Mouse (Mus musculus): ENCODE measurements around the gene Hoxb2. TPM values are rescaled to one million over a fixed set of nuclear protein-coding genes. Genes with fewer than 3 reads are reported as not detected.
A peak's percentile ranks its signal among the peaks of the same experiment; 100 is the strongest.

Hoxb2 gene
- polyA plus RNA-seq, 1 experiment from 2014 or later = 36.1 TPM

DNA sequence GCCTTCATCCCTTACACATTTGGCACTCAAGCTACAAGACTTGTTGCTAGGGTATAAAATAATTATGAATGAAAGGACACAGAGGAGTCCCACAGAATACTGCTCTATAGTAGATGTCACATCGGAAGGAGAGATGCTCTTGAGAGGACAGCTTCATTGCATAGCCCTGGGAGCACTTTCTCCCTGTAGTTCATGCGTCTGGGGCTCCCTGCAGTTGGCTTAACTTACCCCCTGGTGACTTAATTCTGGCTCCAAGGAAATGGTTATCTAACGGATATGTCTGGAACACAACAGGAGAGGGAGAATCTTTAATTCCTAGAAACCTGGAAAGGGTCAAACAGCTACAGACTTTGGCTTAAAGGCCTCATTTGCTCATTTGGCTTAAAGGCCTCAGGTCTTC is 21.4 kb downstream of the Hoxb2 start:
- peaks cover 22% of the 10 kb centered on the region for H3K4me1 ChIP-seq (ENCODE audit: insufficient read depth, low read length)
- no peak overlapping the region for H3K4me2 ChIP-seq (replicated peaks; ENCODE audit: low read depth, low read length)
- 60% methylated on average over 3 of the region's 3 CpGs for WGBS
- no peak overlapping the region for H3K27ac ChIP-seq (ENCODE audit: low read length)
- no peaks in the 10 kb centered on the region for H3K9me3 ChIP-seq (ENCODE audit: low read length)
- no peak overlapping the region for H3K4me3 ChIP-seq (ENCODE audit: low read length)
- ATAC-seq (ENCODE audit: low FRiP score, low TSS enrichment) = no peak
- no peaks in the 10 kb centered on the region for H3K36me3 ChIP-seq (ENCODE audit: insufficient read depth, low read length)
- no peak overlapping the region for H3K9ac ChIP-seq (replicated peaks; ENCODE audit: low read length)
- peaks cover 9% of the 10 kb centered on the region; the same call in 1 of the 2 replicates for H3K27me3 ChIP-seq (ENCODE audit: insufficient read depth, low read length)

DNA sequence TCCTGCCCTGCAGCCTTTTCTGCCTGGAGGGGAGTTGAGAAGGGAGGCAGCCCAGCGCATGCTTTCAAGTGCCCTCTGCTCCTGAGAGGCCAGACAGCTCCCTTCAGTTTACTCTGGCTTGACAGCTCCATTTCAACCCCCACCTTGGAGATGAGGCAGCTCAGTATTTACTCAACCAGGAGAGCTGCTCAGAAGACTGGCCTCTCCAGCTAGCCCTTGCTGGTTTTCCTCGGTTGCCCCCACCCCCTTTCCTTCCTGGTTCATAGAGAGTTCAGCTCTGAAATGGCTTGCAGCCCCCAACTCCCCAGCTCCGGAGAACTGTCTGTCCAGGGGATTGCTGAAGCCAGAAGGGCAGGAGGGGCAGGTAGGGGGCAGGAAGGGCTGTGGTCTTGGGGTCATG is 22.2 kb downstream of the Hoxb2 start:
- no peak overlapping the region for H3K4me3 ChIP-seq (ENCODE audit: low read length)
- peak overlapping the region; percentile 4; the same call in 1 of the 2 replicates for H3K4me2 ChIP-seq (replicated peaks; ENCODE audit: low read depth, low read length)
- H3K9ac ChIP-seq (replicated peaks; ENCODE audit: low read length) = no peak overlapping the region
- peaks cover 20% of the 10 kb centered on the region for H3K4me1 ChIP-seq (ENCODE audit: insufficient read depth, low read length)
- H3K9me3 ChIP-seq (ENCODE audit: low read length) = no peaks in the 10 kb centered on the region
- H3K27me3 ChIP-seq (ENCODE audit: insufficient read depth, low read length) = peaks cover 3% of the 10 kb centered on the region; the same call in 1 of the 2 replicates
- peak overlapping the region; percentile 27; the same call in 1 of the 2 replicates for H3K27ac ChIP-seq (ENCODE audit: low read length)
- WGBS = 2% methylated on average over 3 of the region's 3 CpGs
- H3K36me3 ChIP-seq (ENCODE audit: insufficient read depth, low read length) = no peaks in the 10 kb centered on the region
- ATAC-seq (ENCODE audit: low FRiP score, low TSS enrichment) = peak; percentile 92

DNA sequence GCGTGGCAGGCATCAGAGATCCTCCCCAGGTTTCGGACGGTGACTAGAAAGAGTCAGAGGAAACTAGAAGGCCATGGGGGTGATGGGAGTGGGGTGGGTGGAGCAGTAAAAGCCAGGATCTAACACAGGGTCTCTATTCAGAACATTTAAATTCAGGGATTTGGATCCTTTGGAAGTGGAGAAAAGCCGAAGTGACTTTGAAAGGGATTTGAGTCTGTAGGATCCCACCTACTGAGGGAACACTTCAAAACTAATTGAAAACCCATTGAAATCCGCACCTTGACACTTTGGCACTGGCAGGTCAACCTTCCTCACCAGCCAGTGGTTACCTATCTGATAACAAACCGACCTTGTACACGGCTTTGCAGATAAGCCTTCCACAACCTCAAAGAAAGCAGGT is 24.5 kb downstream of the Hoxb2 start:
- H3K9me3 ChIP-seq (ENCODE audit: low read length) = no peaks in the 10 kb centered on the region
- no peak for ATAC-seq (ENCODE audit: low FRiP score, low TSS enrichment)
- H3K36me3 ChIP-seq (ENCODE audit: insufficient read depth, low read length) = no peaks in the 10 kb centered on the region
- no peaks in the 10 kb centered on the region; the same call in 1 of the 2 replicates for H3K27me3 ChIP-seq (ENCODE audit: insufficient read depth, low read length)
- H3K27ac ChIP-seq (ENCODE audit: low read length) = no peak overlapping the region
- WGBS = 64% methylated on average over 7 of the region's 7 CpGs
- H3K4me2 ChIP-seq (replicated peaks; ENCODE audit: low read depth, low read length) = no peak overlapping the region
- H3K4me1 ChIP-seq (ENCODE audit: insufficient read depth, low read length) = peaks cover 15% of the 10 kb centered on the region
- no peak overlapping the region for H3K9ac ChIP-seq (replicated peaks; ENCODE audit: low read length)
- H3K4me3 ChIP-seq (ENCODE audit: low read length) = no peak overlapping the region

DNA sequence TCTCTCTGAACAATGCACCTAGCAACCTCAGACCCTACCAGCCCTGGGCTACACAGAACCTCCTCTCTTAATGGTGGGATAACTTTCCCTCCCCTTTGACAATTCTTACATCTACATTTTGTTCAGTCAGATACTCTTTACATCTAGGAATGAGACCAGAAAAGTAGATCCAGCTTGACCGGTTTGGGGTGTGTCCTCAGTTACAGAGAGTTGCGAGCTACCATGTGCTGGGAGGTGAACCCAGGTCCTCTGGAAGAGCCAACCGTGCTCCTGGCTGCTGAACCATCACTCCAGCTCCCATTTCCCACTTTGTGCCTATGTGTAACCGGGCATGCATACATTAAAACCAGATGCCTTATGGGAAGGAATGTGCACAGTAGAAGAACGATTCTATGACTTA is 33.1 kb downstream of the Hoxb2 start:
- Histone ChIP-seq H3K4me3 (ENCODE audit: low read length) (no peak overlapping the region), H3K4me2 (replicated peaks; ENCODE audit: low read depth, low read length) (no peak overlapping the region), H3K27me3 (ENCODE audit: insufficient read depth, low read length) (no peaks in the 10 kb centered on the region), H3K36me3 (ENCODE audit: insufficient read depth, low read length) (no peaks in the 10 kb centered on the region), H3K9me3 (ENCODE audit: low read length) (no peaks in the 10 kb centered on the region), H3K9ac (replicated peaks; ENCODE audit: low read length) (no peak overlapping the region), H3K27ac (ENCODE audit: low read length) (no peak overlapping the region), H3K4me1 (ENCODE audit: insufficient read depth, low read length) (no peaks in the 10 kb centered on the region)
- ATAC-seq (ENCODE audit: low FRiP score, low TSS enrichment) = peak; percentile 49; the same call in 1 of the 2 replicates
- 66% methylated on average over 5 of the region's 5 CpGs for WGBS

DNA sequence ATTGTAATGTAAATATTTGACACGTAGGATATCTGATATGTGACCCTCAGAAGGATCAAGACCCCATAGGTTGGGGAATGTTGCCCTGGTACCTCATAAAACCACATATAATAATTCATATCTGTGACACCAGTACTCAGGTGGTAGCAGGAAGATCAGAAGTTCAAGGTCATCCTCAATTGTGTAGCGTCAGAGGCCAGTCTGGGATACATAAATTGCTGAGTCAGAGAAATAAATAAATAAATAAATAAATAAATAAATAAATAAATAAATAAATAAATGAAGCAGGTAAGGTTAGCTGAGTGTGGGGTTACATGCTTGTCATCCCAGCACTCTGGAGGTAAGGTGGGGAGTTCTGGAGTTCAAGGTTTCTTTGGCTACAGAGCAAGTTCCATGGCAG is 37.3 kb downstream of the Hoxb2 start:
- Histone ChIP-seq H3K36me3 (ENCODE audit: insufficient read depth, low read length) (no peaks in the 10 kb centered on the region), H3K9me3 (ENCODE audit: low read length) (no peaks in the 10 kb centered on the region), H3K27me3 (ENCODE audit: insufficient read depth, low read length) (no peaks in the 10 kb centered on the region), H3K4me2 (replicated peaks; ENCODE audit: low read depth, low read length) (no peak overlapping the region), H3K4me1 (ENCODE audit: insufficient read depth, low read length) (no peaks in the 10 kb centered on the region), H3K27ac (ENCODE audit: low read length) (no peak overlapping the region), H3K4me3 (ENCODE audit: low read length) (no peak overlapping the region), H3K9ac (replicated peaks; ENCODE audit: low read length) (no peak overlapping the region)
- 84% methylated on average over 2 of the region's 2 CpGs for WGBS
- ATAC-seq (ENCODE audit: low FRiP score, low TSS enrichment) = no peak

DNA sequence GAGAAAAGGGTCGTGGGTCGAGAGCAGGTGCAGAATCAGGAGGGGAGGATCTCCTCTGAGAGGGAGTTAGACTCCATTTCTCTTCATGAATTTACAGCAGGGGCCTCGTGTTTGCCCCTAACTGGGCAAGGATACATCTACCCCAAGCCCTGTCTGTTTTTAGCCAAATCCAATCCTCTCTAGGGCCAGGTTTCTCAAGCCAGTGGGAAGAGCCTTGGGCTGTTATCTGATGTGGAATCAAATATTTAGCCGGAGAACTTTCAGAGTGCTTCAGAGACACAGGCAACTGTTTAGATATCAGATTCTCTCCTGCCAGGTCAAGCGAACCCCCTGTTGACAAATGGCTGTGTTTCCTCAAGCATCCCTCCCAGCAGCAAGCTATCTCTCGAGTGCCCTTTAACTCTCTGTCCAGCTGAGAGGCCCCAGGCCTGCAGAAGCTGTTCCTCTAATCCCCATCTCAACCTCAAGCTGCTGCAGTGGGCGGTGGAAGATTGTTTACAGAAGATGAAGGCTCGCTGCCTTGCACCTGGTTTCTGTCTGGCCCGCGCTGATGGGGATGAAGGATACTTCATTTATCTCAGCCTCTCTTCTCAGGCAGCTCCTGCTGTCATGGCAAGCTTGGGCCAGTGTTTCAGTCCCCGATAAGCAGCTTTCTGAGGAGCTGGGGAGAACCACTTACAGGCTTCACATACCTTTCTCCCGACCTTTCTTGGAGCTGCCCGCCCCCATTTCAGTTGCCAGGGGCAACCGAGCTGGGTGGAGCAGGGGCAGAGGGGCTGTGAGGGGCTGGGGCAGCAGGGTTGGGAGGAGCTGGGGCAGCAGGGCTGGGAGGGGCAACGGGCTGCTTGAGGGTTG is 46.7 kb downstream of the Hoxb2 start:
- Histone ChIP-seq H3K9ac (replicated peaks; ENCODE audit: low read length) (no peak overlapping the region), H3K36me3 (ENCODE audit: insufficient read depth, low read length) (no peaks in the 10 kb centered on the region), H3K27me3 (ENCODE audit: insufficient read depth, low read length) (no peaks in the 10 kb centered on the region), H3K4me1 (ENCODE audit: insufficient read depth, low read length) (peaks cover 22% of the 10 kb centered on the region), H3K4me2 (replicated peaks; ENCODE audit: low read depth, low read length) (peak overlapping the region; percentile 11), H3K9me3 (ENCODE audit: low read length) (no peaks in the 10 kb centered on the region), H3K27ac (ENCODE audit: low read length) (peak overlapping the region; percentile 48), H3K4me3 (ENCODE audit: low read length) (no peak overlapping the region)
- ATAC-seq (ENCODE audit: low FRiP score, low TSS enrichment) = peak; percentile 71
- WGBS = 13% methylated on average over 15 of the region's 15 CpGs

DNA sequence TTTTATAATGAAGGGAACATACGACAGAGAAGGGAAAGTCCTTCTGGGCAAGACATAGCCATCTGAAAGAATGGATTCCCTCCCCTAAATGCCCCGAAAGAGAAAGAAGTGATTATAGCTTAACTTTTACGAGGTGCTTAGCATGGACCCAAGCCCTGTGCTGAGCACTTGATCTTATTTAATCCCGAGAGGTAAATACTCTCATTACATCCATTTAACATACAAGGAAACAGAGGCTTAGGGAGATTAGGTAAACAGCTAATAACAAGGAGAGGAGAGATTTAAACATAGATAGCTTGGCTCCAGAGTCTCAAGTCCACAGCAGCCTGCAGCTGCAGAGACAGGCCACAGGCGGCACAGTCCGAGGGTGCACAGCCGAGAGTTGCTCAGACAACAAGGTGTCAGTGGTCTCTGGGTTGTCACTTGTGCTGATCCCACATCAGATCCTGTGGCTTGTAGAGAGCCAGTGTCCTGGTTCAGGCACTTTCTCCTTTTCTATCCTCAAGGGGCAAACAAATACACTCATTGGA is 47.5 kb downstream of the Hoxb2 start:
- 39% methylated on average over 7 of the region's 7 CpGs for WGBS
- peak overlapping the region; percentile 48; the same call in 1 of the 2 replicates for H3K27ac ChIP-seq (ENCODE audit: low read length)
- no peaks in the 10 kb centered on the region for H3K36me3 ChIP-seq (ENCODE audit: insufficient read depth, low read length)
- no peaks in the 10 kb centered on the region for H3K27me3 ChIP-seq (ENCODE audit: insufficient read depth, low read length)
- H3K4me2 ChIP-seq (replicated peaks; ENCODE audit: low read depth, low read length) = no peak overlapping the region
- no peak overlapping the region for H3K4me3 ChIP-seq (ENCODE audit: low read length)
- peak; percentile 42; the same call in 1 of the 2 replicates for ATAC-seq (ENCODE audit: low FRiP score, low TSS enrichment)
- peaks cover 22% of the 10 kb centered on the region for H3K4me1 ChIP-seq (ENCODE audit: insufficient read depth, low read length)
- H3K9ac ChIP-seq (replicated peaks; ENCODE audit: low read length) = no peak overlapping the region
- H3K9me3 ChIP-seq (ENCODE audit: low read length) = no peaks in the 10 kb centered on the region

DNA sequence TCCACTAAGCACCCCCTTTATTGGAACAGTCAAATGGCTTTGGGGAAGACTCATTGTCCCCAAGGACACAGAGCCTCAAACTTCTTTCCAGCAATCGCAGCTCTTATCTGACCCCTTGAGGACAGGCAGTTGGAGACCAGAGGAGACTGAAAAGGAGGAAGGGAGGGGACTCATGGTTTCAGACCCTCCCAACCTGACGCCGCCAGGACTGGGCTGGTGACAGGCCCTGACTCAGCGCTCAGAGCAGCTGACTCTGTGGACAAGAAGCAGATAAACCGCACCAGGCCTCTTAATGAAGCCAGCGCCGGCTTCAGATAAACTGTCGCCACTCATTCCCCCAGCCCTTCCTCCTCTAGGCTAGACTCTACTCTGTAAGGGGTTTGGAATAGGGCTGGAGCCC is 49.6 kb downstream of the Hoxb2 start:
- WGBS = 25% methylated on average over 8 of the region's 8 CpGs
- ATAC-seq (ENCODE audit: low FRiP score, low TSS enrichment) = no peak
- Histone ChIP-seq H3K27me3 (ENCODE audit: insufficient read depth, low read length) (no peaks in the 10 kb centered on the region), H3K4me3 (ENCODE audit: low read length) (no peak overlapping the region), H3K4me1 (ENCODE audit: insufficient read depth, low read length) (peaks cover 35% of the 10 kb centered on the region), H3K9me3 (ENCODE audit: low read length) (no peaks in the 10 kb centered on the region), H3K36me3 (ENCODE audit: insufficient read depth, low read length) (no peaks in the 10 kb centered on the region), H3K27ac (ENCODE audit: low read length) (0 out of 2 replicates have a peak overlapping the region, but pooled peaks have one; percentile 15), H3K4me2 (replicated peaks; ENCODE audit: low read depth, low read length) (no peak overlapping the region), H3K9ac (replicated peaks; ENCODE audit: low read length) (no peak overlapping the region)
